Mouse (Mus musculus): Measurements from ENCODE around the gene Tlk2. TPM values are rescaled to one million over a fixed set of nuclear protein-coding genes. Genes with fewer than 3 reads are reported as not detected.

The Tlk2 gene
- polyA plus RNA-seq, 1 experiment = 5.3 TPM

DNA sequence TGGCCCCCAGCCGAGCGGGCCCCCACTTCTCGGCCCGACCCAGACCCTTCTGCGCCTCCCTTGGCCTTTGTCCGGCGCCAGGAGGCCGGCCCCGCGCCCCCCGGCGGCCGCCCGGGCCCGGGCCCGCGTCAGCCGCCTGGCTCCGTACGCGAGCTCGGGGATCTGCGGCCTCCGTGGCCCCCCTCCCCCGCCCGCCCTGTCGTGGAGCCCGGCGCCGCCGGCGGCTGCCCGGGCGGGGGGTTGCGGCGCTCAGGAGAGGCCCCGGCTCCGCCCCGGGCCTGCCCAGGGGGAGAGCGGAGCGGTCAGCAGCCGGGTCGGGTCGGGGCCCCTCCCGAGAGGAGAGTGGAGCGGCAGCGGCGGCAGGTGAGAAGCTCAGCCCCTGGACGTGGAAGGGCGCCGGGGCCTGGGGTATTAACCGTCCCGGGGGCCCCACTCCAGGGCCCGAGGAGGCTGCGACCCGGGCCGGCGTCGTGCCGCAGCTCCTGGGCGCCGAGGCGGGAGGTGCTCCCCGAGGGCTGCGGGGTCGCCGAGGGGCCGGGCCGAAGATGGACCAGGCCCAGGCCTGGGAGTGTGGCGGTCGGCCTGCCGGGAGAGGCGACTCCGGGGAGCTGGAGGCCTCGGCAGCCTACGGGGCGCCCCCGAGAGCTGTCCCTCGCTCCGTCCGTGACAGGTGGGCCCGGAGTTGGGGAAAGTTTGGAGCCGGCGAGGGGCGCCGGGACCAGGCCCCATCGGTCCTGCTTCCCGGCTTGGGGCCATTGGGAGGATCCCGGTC is 3.3 kb downstream of the Tlk2 start:
- Histone ChIP-seq H3K36me3 (ENCODE audit: control insufficient read depth, insufficient read depth, low read length) (peaks cover 6% of the 10 kb centered on the region; the same call in 1 of the 2 replicates), H3K4me1 (ENCODE audit: control insufficient read depth, insufficient read depth, insufficient read length, low read length) (no peaks in the 10 kb centered on the region; the same call in 1 of the 2 replicates), H3K4me3 (ENCODE audit: low read depth, low read length) (peak overlapping the region; percentile 99), H3K27me3 (ENCODE audit: control insufficient read depth, insufficient read depth, low read length) (no peaks in the 10 kb centered on the region), H3K27ac (ENCODE audit: insufficient read depth, low read depth, low read length) (peak overlapping the region; percentile 61)
- under 1% methylated on average over 89 of the region's 89 CpGs for WGBS
- no peak for TF ChIP-seq CTCF (IDR thresholded peaks at IDR 0.05; ENCODE audit: extremely low read depth, insufficient read length, insufficient replicate concordance, low read depth, low read length)
- TF ChIP-seq POLR2A (IDR thresholded peaks at IDR 0.05; ENCODE audit: low read depth, low read length) = no peak

DNA sequence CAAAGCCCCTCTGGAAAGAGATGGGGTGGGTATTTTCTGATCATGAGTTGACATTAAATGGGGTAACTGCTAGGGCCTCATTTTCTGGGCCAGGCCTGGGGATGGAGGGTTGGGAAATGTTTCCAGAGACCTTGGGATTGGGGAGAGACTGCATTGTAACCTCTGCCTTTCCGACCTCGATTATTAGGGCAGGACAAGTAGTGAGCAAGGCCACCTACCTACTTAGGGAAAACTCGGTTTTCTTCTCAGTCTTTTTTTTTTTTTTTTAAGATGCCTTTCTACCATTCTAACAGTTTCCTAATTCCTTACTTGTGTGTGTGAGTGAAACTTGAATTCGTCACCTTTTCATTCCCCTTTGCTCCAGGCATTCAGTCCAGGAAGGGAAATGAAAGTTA is 3.9 kb downstream of the Tlk2 start:
- Histone ChIP-seq H3K36me3 (ENCODE audit: control insufficient read depth, insufficient read depth, low read length) (peaks cover 6% of the 10 kb centered on the region; the same call in 1 of the 2 replicates), H3K27ac (ENCODE audit: insufficient read depth, low read depth, low read length) (peak overlapping the region; percentile 61), H3K27me3 (ENCODE audit: control insufficient read depth, insufficient read depth, low read length) (no peaks in the 10 kb centered on the region), H3K4me3 (ENCODE audit: low read depth, low read length) (peak overlapping the region; percentile 99), H3K4me1 (ENCODE audit: control insufficient read depth, insufficient read depth, insufficient read length, low read length) (no peaks in the 10 kb centered on the region; the same call in 1 of the 2 replicates)
- TF ChIP-seq POLR2A (IDR thresholded peaks at IDR 0.05; ENCODE audit: low read depth, low read length) (no peak), CTCF (IDR thresholded peaks at IDR 0.05; ENCODE audit: extremely low read depth, insufficient read length, insufficient replicate concordance, low read depth, low read length) (no peak)
- 1% methylated on average over 4 of the region's 4 CpGs for WGBS

DNA sequence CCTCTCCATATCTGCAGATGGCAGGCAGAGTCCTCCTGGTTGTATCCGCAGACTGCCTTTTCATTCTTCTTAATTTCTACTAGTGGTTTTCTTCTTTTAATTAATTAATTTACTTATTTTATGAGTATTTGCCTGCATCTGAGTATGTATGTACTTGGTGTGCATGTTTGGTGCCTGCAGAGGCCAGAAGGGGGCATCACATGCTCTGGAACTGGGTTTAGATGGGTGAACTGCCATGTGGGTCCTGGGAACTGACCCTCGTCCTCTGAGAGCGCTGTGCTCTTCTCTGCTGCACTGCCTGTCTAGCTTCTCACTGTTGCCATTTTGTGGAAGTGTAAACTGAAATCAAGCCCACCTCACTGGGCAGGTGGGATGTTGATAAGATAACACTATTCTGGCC is 6.1 kb downstream of the Tlk2 start:
- no peak overlapping the region for H3K27ac ChIP-seq (ENCODE audit: insufficient read depth, low read depth, low read length)
- TF ChIP-seq CTCF (IDR thresholded peaks at IDR 0.05; ENCODE audit: extremely low read depth, insufficient read length, insufficient replicate concordance, low read depth, low read length) = no peak
- no peak for TF ChIP-seq POLR2A (IDR thresholded peaks at IDR 0.05; ENCODE audit: low read depth, low read length)
- no peaks in the 10 kb centered on the region for H3K27me3 ChIP-seq (ENCODE audit: control insufficient read depth, insufficient read depth, low read length)
- H3K4me3 ChIP-seq (ENCODE audit: low read depth, low read length) = no peak overlapping the region
- no peaks in the 10 kb centered on the region; the same call in 1 of the 2 replicates for H3K4me1 ChIP-seq (ENCODE audit: control insufficient read depth, insufficient read depth, insufficient read length, low read length)
- H3K36me3 ChIP-seq (ENCODE audit: control insufficient read depth, insufficient read depth, low read length) = peaks cover 6% of the 10 kb centered on the region; the same call in 1 of the 2 replicates
- 93% methylated on average over 3 of the region's 3 CpGs for WGBS

DNA sequence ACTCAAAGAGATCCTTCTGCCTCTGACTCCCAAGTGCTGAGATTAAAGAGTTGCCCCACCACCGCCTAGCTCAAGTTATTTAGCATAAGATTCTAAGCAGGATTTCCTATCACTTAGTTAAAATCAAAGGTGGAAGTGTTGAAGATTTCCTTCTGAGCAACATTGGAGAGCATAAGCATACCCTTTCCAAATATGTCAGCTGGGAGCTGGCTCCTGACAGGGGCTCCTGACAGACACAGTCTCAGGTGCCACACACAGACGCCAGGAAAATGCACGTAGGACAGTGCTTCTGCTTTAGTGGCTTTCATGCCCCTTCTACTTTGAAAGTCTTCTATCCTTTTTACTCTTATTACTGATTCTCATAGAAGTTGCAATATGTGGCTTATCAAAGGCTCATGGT is 13.6 kb downstream of the Tlk2 start:
- WGBS = 94% methylated on average over 3 of the region's 3 CpGs
- Histone ChIP-seq H3K36me3 (ENCODE audit: control insufficient read depth, insufficient read depth, low read length) (0 out of 2 replicates have a peak, but pooled peaks cover 3% of the 10 kb centered on the region), H3K27ac (ENCODE audit: insufficient read depth, low read depth, low read length) (no peak overlapping the region)

DNA sequence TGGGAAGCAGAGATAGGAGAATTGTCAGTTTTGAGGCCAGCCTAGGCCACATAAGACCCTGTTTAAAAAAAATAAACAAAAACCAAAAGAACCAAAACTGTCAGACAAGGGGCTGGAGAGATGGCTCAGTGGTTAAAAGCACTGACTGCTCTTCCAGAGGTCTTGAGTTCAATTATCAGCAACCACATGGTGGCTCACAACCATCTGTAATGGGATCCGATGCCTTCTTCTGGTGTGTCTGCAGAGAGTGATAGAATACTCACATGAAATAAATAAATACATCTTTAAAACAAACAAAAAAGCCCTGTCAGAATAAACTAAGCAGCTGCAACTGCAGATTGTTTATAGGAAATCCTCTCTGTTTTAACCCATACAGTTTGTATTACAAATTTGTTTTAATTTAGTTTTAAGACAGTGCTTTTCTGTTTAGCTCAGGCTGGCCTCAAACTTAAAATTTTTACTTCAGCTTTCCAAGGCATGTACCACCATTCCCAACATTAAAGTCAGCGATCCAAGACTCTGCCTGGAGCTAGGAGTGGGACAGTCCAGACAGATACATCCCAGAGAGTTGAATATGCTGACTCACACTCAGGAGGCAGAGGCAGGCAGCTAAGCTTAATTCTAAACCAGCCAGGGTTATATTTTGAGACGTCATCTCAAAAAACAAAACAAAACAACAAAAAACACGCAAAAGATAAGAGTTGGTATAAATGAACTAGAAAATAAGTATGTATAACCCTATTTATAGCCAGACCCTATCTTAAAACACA is 18.5 kb downstream of the Tlk2 start:
- WGBS = 84% methylated on average over 4 of the region's 4 CpGs
- no peak for TF ChIP-seq POLR2A (IDR thresholded peaks at IDR 0.05; ENCODE audit: low read depth, low read length)
- no peak for TF ChIP-seq CTCF (IDR thresholded peaks at IDR 0.05; ENCODE audit: extremely low read depth, insufficient read length, insufficient replicate concordance, low read depth, low read length)

More for the DNA sequence above, 13.6 kb downstream of the Tlk2 start:
- no peak for TF ChIP-seq CTCF (IDR thresholded peaks at IDR 0.05; ENCODE audit: extremely low read depth, insufficient read length, insufficient replicate concordance, low read depth, low read length)
- no peak for TF ChIP-seq POLR2A (IDR thresholded peaks at IDR 0.05; ENCODE audit: low read depth, low read length)
- Histone ChIP-seq H3K4me1 (ENCODE audit: control insufficient read depth, insufficient read depth, insufficient read length, low read length) (no peaks in the 10 kb centered on the region), H3K27me3 (ENCODE audit: control insufficient read depth, insufficient read depth, low read length) (no peaks in the 10 kb centered on the region), H3K4me3 (ENCODE audit: low read depth, low read length) (no peak overlapping the region)

DNA sequence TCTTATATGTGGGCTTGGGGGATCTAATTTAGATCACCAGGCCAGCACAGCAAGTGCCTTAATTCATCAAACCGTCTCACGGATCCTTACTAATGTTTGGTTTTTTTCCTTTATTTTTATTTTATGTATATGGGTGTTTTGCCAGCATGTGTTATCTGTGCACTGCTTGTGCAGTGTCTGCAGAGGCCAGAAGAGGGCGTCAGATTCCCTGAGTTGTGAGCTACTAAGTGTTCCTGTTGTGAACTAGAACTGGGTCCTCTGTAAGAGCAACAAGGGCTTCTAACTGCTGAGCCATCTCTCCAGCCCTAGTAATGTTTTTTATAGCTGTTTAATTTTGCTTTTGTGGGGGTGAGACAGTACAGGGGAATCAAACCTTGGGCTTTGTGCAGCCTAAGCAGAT is 23.8 kb downstream of the Tlk2 start:
- TF ChIP-seq CTCF (IDR thresholded peaks at IDR 0.05; ENCODE audit: extremely low read depth, insufficient read length, insufficient replicate concordance, low read depth, low read length) = no peak
- no peak for TF ChIP-seq POLR2A (IDR thresholded peaks at IDR 0.05; ENCODE audit: low read depth, low read length)
- Histone ChIP-seq H3K4me3 (ENCODE audit: low read depth, low read length) (no peak overlapping the region), H3K4me1 (ENCODE audit: control insufficient read depth, insufficient read depth, insufficient read length, low read length) (peaks cover 4% of the 10 kb centered on the region; the same call in 1 of the 2 replicates), H3K27me3 (ENCODE audit: control insufficient read depth, insufficient read depth, low read length) (no peaks in the 10 kb centered on the region; the same call in 1 of the 2 replicates), H3K27ac (ENCODE audit: insufficient read depth, low read depth, low read length) (no peak overlapping the region), H3K36me3 (ENCODE audit: control insufficient read depth, insufficient read depth, low read length) (peaks cover 2% of the 10 kb centered on the region; the same call in 1 of the 2 replicates)
- WGBS = 53% methylated on average over 3 of the region's 3 CpGs

More for the DNA sequence above, 18.5 kb downstream of the Tlk2 start:
- Histone ChIP-seq H3K36me3 (ENCODE audit: control insufficient read depth, insufficient read depth, low read length) (peaks cover 3% of the 10 kb centered on the region; the same call in 1 of the 2 replicates), H3K4me1 (ENCODE audit: control insufficient read depth, insufficient read depth, insufficient read length, low read length) (no peaks in the 10 kb centered on the region), H3K27me3 (ENCODE audit: control insufficient read depth, insufficient read depth, low read length) (no peaks in the 10 kb centered on the region; the same call in 1 of the 2 replicates), H3K4me3 (ENCODE audit: low read depth, low read length) (no peak overlapping the region), H3K27ac (ENCODE audit: insufficient read depth, low read depth, low read length) (no peak overlapping the region)

DNA sequence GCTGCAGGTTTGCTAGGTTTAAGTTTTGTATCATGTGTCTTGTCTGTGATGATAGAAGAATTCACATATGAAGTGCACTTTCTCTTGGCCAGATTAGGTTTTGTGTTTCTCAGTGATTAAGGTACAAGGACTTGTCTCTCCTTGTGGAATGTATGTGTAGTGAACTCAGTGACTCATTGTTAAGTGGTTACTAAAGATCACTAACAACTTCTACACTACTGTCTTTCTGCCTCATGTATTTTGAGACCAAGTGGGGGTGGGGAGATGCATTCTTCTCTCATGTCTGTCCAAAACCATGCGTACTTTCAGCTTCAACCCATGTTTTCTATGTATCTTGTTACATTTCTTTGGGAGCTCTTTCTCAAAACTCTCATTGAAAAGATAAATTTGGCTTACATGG is 31.4 kb downstream of the Tlk2 start:
- peaks cover 24% of the 10 kb centered on the region for H3K36me3 ChIP-seq (ENCODE audit: control insufficient read depth, insufficient read depth, low read length)
- H3K27ac ChIP-seq (ENCODE audit: insufficient read depth, low read depth, low read length) = no peak overlapping the region
- H3K27me3 ChIP-seq (ENCODE audit: control insufficient read depth, insufficient read depth, low read length) = no peaks in the 10 kb centered on the region
- no peak overlapping the region for H3K4me3 ChIP-seq (ENCODE audit: low read depth, low read length)
- 95% methylated on average over 1 of the region's 1 CpGs for WGBS
- H3K4me1 ChIP-seq (ENCODE audit: control insufficient read depth, insufficient read depth, insufficient read length, low read length) = no peaks in the 10 kb centered on the region
- TF ChIP-seq CTCF (IDR thresholded peaks at IDR 0.05; ENCODE audit: extremely low read depth, insufficient read length, insufficient replicate concordance, low read depth, low read length) = no peak
- no peak for TF ChIP-seq POLR2A (IDR thresholded peaks at IDR 0.05; ENCODE audit: low read depth, low read length)
